Mouse (Mus musculus): ENCODE measurements around the gene Sept6. TPM values are rescaled to one million over a fixed set of nuclear protein-coding genes. Genes with fewer than 3 reads are reported as not detected.

Gene Sept6
- polyA plus RNA-seq, 1 experiment, result 17.5 TPM

DNA sequence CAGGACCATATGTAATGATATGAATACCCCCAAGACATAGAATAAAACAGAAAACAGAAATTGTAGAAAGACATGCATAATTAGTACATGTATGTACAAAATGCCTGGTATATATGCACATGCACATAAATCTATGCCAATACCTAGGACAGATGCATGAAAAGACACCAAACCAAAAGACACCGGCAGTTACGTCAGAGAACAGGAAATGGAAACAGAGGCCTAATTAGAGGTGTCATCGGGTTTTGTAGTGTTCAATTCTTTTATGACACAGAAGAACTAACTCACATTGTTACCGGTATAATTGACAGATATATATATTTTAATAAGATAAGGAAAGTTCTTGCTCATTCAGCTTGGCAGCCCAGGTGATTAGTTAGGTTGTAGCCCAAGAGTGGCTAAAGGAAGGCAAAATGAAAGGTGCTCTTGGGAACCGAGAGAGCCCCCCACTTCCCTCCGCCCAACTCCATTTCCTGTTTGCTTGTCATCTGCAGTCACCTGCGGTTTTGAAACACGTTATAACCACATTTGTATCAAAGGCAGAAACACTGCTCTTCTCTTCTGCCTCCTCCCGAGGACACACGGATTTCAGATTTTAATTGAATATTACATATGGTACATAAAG, 10.9 kb downstream of the Sept6 start:
- 15% methylated on average over 10 of the region's 10 CpGs for WGBS
- no peaks in the 10 kb centered on the region; the same call in 1 of the 2 replicates for H3K4me1 ChIP-seq (ENCODE audit: control insufficient read depth, insufficient read depth, low read length)
- no peak for TF ChIP-seq CTCF (IDR thresholded peaks at IDR 0.05; ENCODE audit: control insufficient read depth, insufficient read depth, low read length)
- TF ChIP-seq POLR2A (IDR thresholded peaks at IDR 0.05; ENCODE audit: borderline replicate concordance, control insufficient read depth, low read depth, low read length), result no peak
- H3K27ac ChIP-seq (ENCODE audit: control insufficient read depth, insufficient read depth, low read depth, low read length, poor library complexity), result peak overlapping the region; percentile 76
- H3K4me3 ChIP-seq (replicated peaks; ENCODE audit: control insufficient read depth, low read depth, low read length), result no peak overlapping the region

DNA sequence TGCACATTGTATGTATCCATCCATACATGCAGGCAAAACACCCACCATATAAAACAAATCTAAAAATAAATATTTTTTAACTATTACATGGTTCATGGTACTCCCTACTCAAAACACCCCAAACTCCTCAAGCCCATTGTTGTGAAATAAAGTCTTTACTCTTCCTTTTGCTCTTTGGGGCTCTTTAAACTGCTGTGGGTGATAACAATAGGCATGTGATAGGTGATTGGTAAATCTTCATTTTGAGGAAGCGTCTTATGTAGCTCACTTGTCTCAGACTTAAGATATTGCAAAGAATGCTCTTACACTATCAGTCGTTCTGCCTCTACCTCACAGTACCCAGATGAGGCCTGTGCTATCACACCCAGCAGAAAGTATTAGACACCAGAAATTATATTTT, 13.7 kb downstream of the Sept6 start:
- TF ChIP-seq CTCF (IDR thresholded peaks at IDR 0.05; ENCODE audit: control insufficient read depth, insufficient read depth, low read length) (no peak), POLR2A (IDR thresholded peaks at IDR 0.05; ENCODE audit: borderline replicate concordance, control insufficient read depth, low read depth, low read length) (no peak)
- Histone ChIP-seq H3K27ac (ENCODE audit: control insufficient read depth, insufficient read depth, low read depth, low read length, poor library complexity) (no peak overlapping the region), H3K4me3 (replicated peaks; ENCODE audit: control insufficient read depth, low read depth, low read length) (no peak overlapping the region), H3K4me1 (ENCODE audit: control insufficient read depth, insufficient read depth, low read length) (no peaks in the 10 kb centered on the region; the same call in 1 of the 2 replicates)
- WGBS, result 30% methylated on average over 2 of the region's 2 CpGs

DNA sequence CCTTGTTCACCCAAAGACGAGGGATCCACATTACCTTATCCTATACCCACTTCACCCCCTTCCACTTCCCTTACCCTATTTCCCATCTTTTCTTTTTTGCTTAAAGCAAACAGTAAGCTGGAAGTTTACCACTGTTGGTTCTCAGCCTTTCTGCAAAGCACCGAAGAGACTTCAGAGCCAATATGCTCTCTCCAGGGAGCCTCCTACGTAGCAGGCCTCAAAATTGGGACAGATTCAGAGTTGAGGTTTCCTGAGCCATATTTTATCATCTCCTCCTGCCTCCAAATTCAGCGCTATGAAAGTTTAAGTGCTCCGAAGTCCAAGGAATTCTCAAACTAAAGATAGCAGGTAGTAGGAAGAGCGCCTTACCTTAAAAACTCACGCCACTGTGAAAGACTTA, 14.6 kb downstream of the Sept6 start:
- Histone ChIP-seq H3K4me1 (ENCODE audit: control insufficient read depth, insufficient read depth, low read length) (no peaks in the 10 kb centered on the region; the same call in 1 of the 2 replicates), H3K4me3 (replicated peaks; ENCODE audit: control insufficient read depth, low read depth, low read length) (no peak overlapping the region), H3K27ac (ENCODE audit: control insufficient read depth, insufficient read depth, low read depth, low read length, poor library complexity) (no peak overlapping the region)
- TF ChIP-seq CTCF (IDR thresholded peaks at IDR 0.05; ENCODE audit: control insufficient read depth, insufficient read depth, low read length) (no peak), POLR2A (IDR thresholded peaks at IDR 0.05; ENCODE audit: borderline replicate concordance, control insufficient read depth, low read depth, low read length) (no peak)
- WGBS, result 80% methylated on average over 7 of the region's 7 CpGs

DNA sequence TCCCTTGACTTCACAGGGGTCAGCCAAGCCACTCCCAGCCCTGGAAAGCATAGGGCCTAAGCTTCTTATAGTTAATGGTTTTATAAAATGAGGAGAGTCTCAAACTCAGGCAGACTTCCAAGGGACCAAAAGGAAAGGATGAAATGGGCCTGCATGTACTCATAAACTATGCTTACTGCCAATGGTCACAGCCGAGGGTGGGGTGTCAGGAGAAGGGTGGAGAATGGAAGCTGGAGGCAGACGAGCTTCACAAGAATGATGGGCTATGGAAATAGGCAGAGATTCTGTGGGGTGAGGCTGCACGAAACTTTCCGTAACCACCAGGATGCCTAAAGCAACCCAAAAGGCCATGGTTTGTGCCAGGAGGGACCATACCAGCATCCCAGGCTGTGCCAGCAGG, 15.3 kb downstream of the Sept6 start:
- Histone ChIP-seq H3K27ac (ENCODE audit: control insufficient read depth, insufficient read depth, low read depth, low read length, poor library complexity) (no peak overlapping the region), H3K4me3 (replicated peaks; ENCODE audit: control insufficient read depth, low read depth, low read length) (no peak overlapping the region), H3K4me1 (ENCODE audit: control insufficient read depth, insufficient read depth, low read length) (no peaks in the 10 kb centered on the region; the same call in 1 of the 2 replicates)
- 85% methylated on average over 4 of the region's 4 CpGs for whole genome bisulfite sequencing
- TF ChIP-seq CTCF (IDR thresholded peaks at IDR 0.05; ENCODE audit: control insufficient read depth, insufficient read depth, low read length) (no peak), POLR2A (IDR thresholded peaks at IDR 0.05; ENCODE audit: borderline replicate concordance, control insufficient read depth, low read depth, low read length) (no peak)

DNA sequence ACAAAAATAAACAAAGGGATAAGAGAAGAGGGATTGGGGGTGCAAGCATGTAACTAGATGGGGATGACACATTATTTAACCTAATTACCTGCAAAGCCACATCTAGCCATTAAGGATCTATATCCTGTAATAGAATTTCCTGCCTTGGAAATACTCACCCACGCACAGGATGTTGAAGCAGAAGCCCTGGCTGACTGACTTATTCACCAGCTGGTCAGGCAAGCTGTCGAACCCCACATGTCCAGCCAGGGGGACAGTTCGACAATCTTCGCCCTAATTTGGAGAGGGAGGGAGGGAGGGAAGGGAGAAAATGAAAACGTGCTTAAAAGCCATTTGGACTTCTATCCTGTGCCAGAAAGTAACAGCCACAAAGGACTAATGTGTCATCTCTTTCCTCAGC, 16.7 kb downstream of the Sept6 start:
- whole genome bisulfite sequencing, result 66% methylated on average over 4 of the region's 5 CpGs
- H3K4me3 ChIP-seq (replicated peaks; ENCODE audit: control insufficient read depth, low read depth, low read length), result no peak overlapping the region
- no peak for TF ChIP-seq CTCF (IDR thresholded peaks at IDR 0.05; ENCODE audit: control insufficient read depth, insufficient read depth, low read length)
- no peak for TF ChIP-seq POLR2A (IDR thresholded peaks at IDR 0.05; ENCODE audit: borderline replicate concordance, control insufficient read depth, low read depth, low read length)
- H3K27ac ChIP-seq (ENCODE audit: control insufficient read depth, insufficient read depth, low read depth, low read length, poor library complexity), result no peak overlapping the region
- no peaks in the 10 kb centered on the region; the same call in 1 of the 2 replicates for H3K4me1 ChIP-seq (ENCODE audit: control insufficient read depth, insufficient read depth, low read length)

DNA sequence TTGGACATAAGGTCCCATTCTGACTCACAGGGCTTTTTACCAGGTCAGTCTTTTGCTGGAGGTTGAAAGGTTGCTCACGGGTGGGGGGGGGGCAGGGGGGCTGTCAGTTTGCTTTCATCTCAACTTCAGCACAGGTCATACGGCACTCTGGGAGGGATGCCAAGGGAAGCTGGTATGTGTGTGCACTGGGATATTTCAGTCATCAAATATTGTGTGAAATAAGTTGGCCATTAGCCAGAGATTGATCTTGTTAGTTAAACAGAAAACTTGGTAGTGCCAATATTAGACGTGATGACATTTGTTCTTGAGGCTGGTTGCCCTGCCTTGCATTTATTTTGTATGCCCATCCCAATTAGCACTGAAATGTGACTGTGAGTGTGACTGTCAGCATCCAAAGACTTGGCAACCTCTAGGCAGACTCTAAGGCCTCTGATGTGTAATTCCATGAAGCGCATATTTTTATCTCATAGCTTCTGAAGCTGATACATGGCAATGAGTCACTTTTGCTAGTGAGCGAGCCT, 18.6 kb downstream of the Sept6 start:
- 85% methylated on average over 5 of the region's 5 CpGs for WGBS
- no peak for TF ChIP-seq CTCF (IDR thresholded peaks at IDR 0.05; ENCODE audit: control insufficient read depth, insufficient read depth, low read length)
- no peak for TF ChIP-seq POLR2A (IDR thresholded peaks at IDR 0.05; ENCODE audit: borderline replicate concordance, control insufficient read depth, low read depth, low read length)
- no peaks in the 10 kb centered on the region; the same call in 1 of the 2 replicates for H3K4me1 ChIP-seq (ENCODE audit: control insufficient read depth, insufficient read depth, low read length)
- H3K27ac ChIP-seq (ENCODE audit: control insufficient read depth, insufficient read depth, low read depth, low read length, poor library complexity), result no peak overlapping the region
- no peak overlapping the region for H3K4me3 ChIP-seq (replicated peaks; ENCODE audit: control insufficient read depth, low read depth, low read length)

DNA sequence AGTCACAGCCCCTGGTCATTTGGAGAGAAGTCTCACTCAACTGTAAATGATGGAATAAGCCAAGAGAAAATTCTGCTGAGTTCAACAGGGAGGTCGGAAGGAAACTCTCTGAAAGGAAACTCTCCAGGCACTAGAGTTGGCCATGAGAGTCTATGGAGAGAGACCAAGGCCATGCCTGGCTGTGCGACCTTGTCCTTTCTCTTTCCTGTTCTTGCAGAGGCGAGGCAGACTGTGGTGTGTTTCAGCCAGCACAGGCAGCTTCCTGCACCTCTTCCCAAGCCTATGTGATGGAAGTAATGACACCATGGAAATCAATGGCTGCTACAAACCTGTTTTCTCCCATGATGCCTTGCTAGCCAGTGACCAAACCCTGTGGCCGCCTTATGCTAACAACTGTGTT, 20.4 kb downstream of the Sept6 start:
- TF ChIP-seq POLR2A (IDR thresholded peaks at IDR 0.05; ENCODE audit: borderline replicate concordance, control insufficient read depth, low read depth, low read length) (no peak), CTCF (IDR thresholded peaks at IDR 0.05; ENCODE audit: control insufficient read depth, insufficient read depth, low read length) (no peak)
- H3K4me1 ChIP-seq (ENCODE audit: control insufficient read depth, insufficient read depth, low read length), result no peaks in the 10 kb centered on the region
- H3K27ac ChIP-seq (ENCODE audit: control insufficient read depth, insufficient read depth, low read depth, low read length, poor library complexity), result no peak overlapping the region
- WGBS, result 81% methylated on average over 4 of the region's 4 CpGs
- no peak overlapping the region for H3K4me3 ChIP-seq (replicated peaks; ENCODE audit: control insufficient read depth, low read depth, low read length)

DNA sequence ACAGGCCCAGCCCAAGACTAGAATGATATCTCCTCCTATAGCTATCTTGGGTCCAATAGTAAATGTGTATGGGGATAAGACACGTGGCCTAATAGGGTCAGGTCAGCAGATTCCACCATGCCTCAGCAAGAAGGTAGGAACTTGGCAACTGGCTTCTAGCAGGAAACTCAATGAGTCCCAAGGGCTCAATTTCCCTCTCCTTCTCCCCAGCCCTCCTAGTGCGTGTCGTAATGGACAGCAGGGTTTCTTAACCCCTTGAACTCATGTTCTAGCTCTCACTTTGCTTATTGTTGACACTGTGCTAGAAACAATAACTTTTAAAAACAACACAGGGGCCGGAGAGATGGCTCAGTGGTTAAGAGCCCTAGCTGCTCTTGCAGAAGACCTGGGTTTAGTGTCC, 22.1 kb downstream of the Sept6 start:
- no peak overlapping the region for H3K4me3 ChIP-seq (replicated peaks; ENCODE audit: control insufficient read depth, low read depth, low read length)
- no peak overlapping the region for H3K27ac ChIP-seq (ENCODE audit: control insufficient read depth, insufficient read depth, low read depth, low read length, poor library complexity)
- no peaks in the 10 kb centered on the region for H3K4me1 ChIP-seq (ENCODE audit: control insufficient read depth, insufficient read depth, low read length)
- WGBS, result 56% methylated on average over 4 of the region's 4 CpGs
- no peak for TF ChIP-seq POLR2A (IDR thresholded peaks at IDR 0.05; ENCODE audit: borderline replicate concordance, control insufficient read depth, low read depth, low read length)
- TF ChIP-seq CTCF (IDR thresholded peaks at IDR 0.05; ENCODE audit: control insufficient read depth, insufficient read depth, low read length), result no peak

Data from bone marrow, adult 2 months (tissue).